Mouse (Mus musculus) E14TG2a.4 (cell line): ENCODE data around the gene Ptcd2.

Experiments used
- CTCF ChIP-seq: conservative IDR thresholded peaks from 2 replicates; pipeline ENCODE4 v1.5.1; 2014; ENCODE audit warnings: low read length
- NANOG ChIP-seq: IDR thresholded peaks from 2 replicates; pipeline ENCODE4 v1.6.1; 2014; ENCODE audit warnings: borderline replicate concordance, low read length, mixed read lengths
- POU5F1 ChIP-seq: IDR thresholded peaks from 2 replicates; pipeline ENCODE4 v1.6.1; 2014; ENCODE audit warnings: low read length, borderline replicate concordance

DNA sequence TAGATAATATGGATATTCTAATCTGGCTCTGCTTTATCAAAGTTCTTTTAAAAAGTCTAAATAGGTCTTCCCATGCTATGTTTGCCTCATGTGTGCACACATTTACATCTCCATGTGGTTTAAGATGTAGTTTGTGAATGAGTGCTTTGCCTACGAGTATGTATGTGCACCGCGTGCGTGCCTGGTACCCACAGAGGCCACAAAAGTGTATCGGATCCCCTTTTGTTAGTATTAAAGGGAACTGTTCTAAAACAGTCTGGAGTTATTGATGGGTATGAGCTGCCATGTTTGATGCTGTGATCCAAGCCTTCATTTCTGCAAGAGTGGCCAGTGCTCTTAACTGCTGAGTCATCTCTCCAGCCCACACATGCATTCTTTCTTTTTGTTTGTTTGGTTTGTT lies 26.8 kb upstream of the Ptcd2 start:
- no peak for TF ChIP-seq CTCF
- TF ChIP-seq POU5F1: no peak
- no peak for TF ChIP-seq NANOG
